Mouse (Mus musculus): Measurements from ENCODE around the gene Olfr1428.
A peak's percentile ranks its signal among the peaks of the same experiment; 100 is the strongest.
"Not testable (repeated sequence)": the region's sequence is repeated elsewhere in the genome, so short reads cannot be mapped to it uniquely, and the experiment has no call there.

Olfr1428 gene

GRCm38 (mm10) chr19:12115797-12116196, at the start of gene Olfr1428:
TSS of gene Olfr1428 (minus strand) at chr19:12115897.
- DNase-seq: no peak

GRCm38 (mm10) chr19:12145452-12145851, 29.8 kb upstream of the Olfr1428 start:
- no peak for DNase-seq

- no peak for DNase-seq
These were observed 27.7 kb upstream of the Olfr1428 start for GRCm38 (mm10) chr19:12143356-12143755.

- DNase-seq: peak; percentile 6 to 40
These were observed 18.6 kb upstream of the Olfr1428 start for GRCm38 (mm10) chr19:12134289-12134688.

GRCm38 (mm10) chr19:12123103-12123502, 7.4 kb upstream of the Olfr1428 start, which contains the start of gene Olfr76:
TSS of gene Olfr76 (minus strand) at chr19:12123203.
- DNase-seq: no peak

GRCm38 (mm10) chr19:12116464-12116863, 767 bp upstream of the Olfr1428 start:
- DNase-seq: no peak

GRCm38 (mm10) chr19:12113807-12114206, 1.9 kb downstream of the Olfr1428 start:
- no peak for DNase-seq

GRCm38 (mm10) chr19:12104541-12104940, 11.2 kb downstream of the Olfr1428 start:
- DNase-seq: no peak

- DNase-seq: no peak
These were observed 12.5 kb downstream of the Olfr1428 start, which contains the start of gene Olfr1427 for GRCm38 (mm10) chr19:12103234-12103633. TSS of gene Olfr1427 (minus strand) at chr19:12103334.

GRCm38 (mm10) chr19:12091913-12092312, 23.8 kb downstream of the Olfr1428 start, which contains the start of gene Olfr1426:
TSS of gene Olfr1426 (minus strand) at chr19:12092013.
- DNase-seq: no peak

- DNase-seq: not testable (repeated sequence)
These were observed 38.1 kb downstream of the Olfr1428 start, which contains the start of gene Olfr1425 for GRCm38 (mm10) chr19:12077631-12078030. TSS of gene Olfr1425 (minus strand) at chr19:12077731.

- DNase-seq: not testable (repeated sequence)
These were observed 46.2 kb downstream of the Olfr1428 start for GRCm38 (mm10) chr19:12069546-12069945.

GRCm38 (mm10) chr19:12067806-12068205, 47.9 kb downstream of the Olfr1428 start:
- not testable (repeated sequence) for DNase-seq

- not testable (repeated sequence) for DNase-seq
These were observed 53.1 kb downstream of the Olfr1428 start, which contains the start of gene Olfr1424 for GRCm38 (mm10) chr19:12062582-12062981. TSS of gene Olfr1424 (minus strand) at chr19:12062682.

Measured in kidney, postnatal 36 days (tissue).